Mouse (Mus musculus): ENCODE measurements around the gene Chrna9.

- TF ChIP-seq CTCF (IDR thresholded peaks at IDR 0.05; ENCODE audit: low read depth) (no peak), EP300 (IDR thresholded peaks at IDR 0.05; ENCODE audit: low read depth) (no peak)
Observed at GRCm38 (mm10) chr5:65916930-65917329, 17.8 kb upstream of the Chrna9 start.
